ENCODE assay signal across 8 mouse cellular contexts in genomic region chr4:143298431-143299315, GRCm38 (mm10). TPM values are rescaled to one million over a fixed set of nuclear protein-coding genes. Genes with fewer than 3 reads are reported as not detected.
A peak's percentile ranks its signal among the peaks of the same experiment; 100 is the strongest.
DNase-seq lines count a peak whose midpoint lies in the region; ATAC-seq lines count a peak whose summit lies in the region.

No protein-coding gene starts in this region.

- no peaks in the 10 kb centered on the region for H3K36me3 ChIP-seq in neural tube, embryonic 11.5 days (ENCODE audit: control insufficient read depth, insufficient read depth, low read length)

- peak; percentile 68 for ATAC-seq in granulocyte monocyte progenitor cell, adult 5-6 weeks (replicated peaks; ENCODE audit: poor library complexity, severe bottlenecking)
- peak; percentile 27 for ATAC-seq in neural tube, embryonic 11.5 days (ENCODE audit: insufficient read depth, low FRiP score, low TSS enrichment)

- WGBS in neural tube, embryonic 11.5 days, result 3% methylated on average over 24 of the region's 24 CpGs

- peaks cover 18% of the 10 kb centered on the region for H3K4me1 ChIP-seq in neural tube, embryonic 11.5 days (ENCODE audit: control insufficient read depth, insufficient read depth, low read length)

- H3K9me3 ChIP-seq in neural tube, embryonic 11.5 days (ENCODE audit: control insufficient read depth, low read length), result no peaks in the 10 kb centered on the region

- H3K9ac ChIP-seq in neural tube, embryonic 11.5 days (ENCODE audit: low read length), result peak overlapping the region; percentile 64

- peak; percentile 20 for DNase-seq in adrenal gland, postnatal 14 days
- DNase-seq in adrenal gland, postnatal 10 days, result no peak
- DNase-seq in Muller cell, postnatal 12 days (ENCODE audit: inconsistent ontology term), result peak; percentile 76
- peak; percentile 56 to 77 for DNase-seq in kidney, postnatal 4 days
- peak; percentile 69 for DNase-seq in neural tube, embryonic 11.5 days (ENCODE audit: low spot score)
- DNase-seq in ovary, postnatal 14 days (ENCODE audit: low spot score), result no peak
- no peak for DNase-seq in adrenal gland, postnatal 4 days (ENCODE audit: low spot score in 2 of 2)

- H3K4me3 ChIP-seq in neural tube, embryonic 11.5 days (ENCODE audit: low read depth, low read length), result peak overlapping the region; percentile 59

- H3K27me3 ChIP-seq in neural tube, embryonic 11.5 days (ENCODE audit: control insufficient read depth, insufficient read depth, low read length), result no peaks in the 10 kb centered on the region

- peak overlapping the region; percentile 68 for H3K4me2 ChIP-seq in neural tube, embryonic 11.5 days (ENCODE audit: low read depth)

- H3K27ac ChIP-seq in neural tube, embryonic 11.5 days (ENCODE audit: low read depth, low read length), result peak overlapping the region; percentile 60; the same call in 1 of the 2 replicates

RNA-seq across cellular contexts. Expression of gene Pdpn, which starts 0.7 kb away (rescaled TPM):
- 5.9 and 8.4 TPM in 2 replicates for total RNA-seq in adrenal gland, postnatal 14 days (2021)
- 10 to 100 TPM in 1 of 2 experiments, 1 to 10 TPM in 1; 9.3 to 11.1 TPM for total RNA-seq in adrenal gland, postnatal 10 days (2021)
- total RNA-seq in granulocyte monocyte progenitor cell, adult 5-6 weeks (2014; fragmentation: Nextera tagmentation), result not detected in 2 replicates
- not detected in 2 replicates for total RNA-seq in granulocyte monocyte progenitor cell, adult 5-6 weeks (2017)
- 140 and 147 TPM in 2 replicates for polyA plus RNA-seq in neural tube, embryonic 11.5 days (2014; fragmentation: Nextera tagmentation; extraction: Ambion mirVana)
- 10 to 100 TPM; 11.1 to 14.8 TPM for total RNA-seq in adrenal gland, postnatal 4 days (2021)

RNA-seq across cellular contexts. Expression of gene Lrrc38, which starts 50.9 kb away (rescaled TPM):
- not detected in 2 replicates for total RNA-seq in adrenal gland, postnatal 14 days (2021)
- under 1 TPM; 0.36 to 0.61 TPM for total RNA-seq in adrenal gland, postnatal 10 days (2021)
- total RNA-seq in granulocyte monocyte progenitor cell, adult 5-6 weeks (2014; fragmentation: Nextera tagmentation), result not detected in 2 replicates
- total RNA-seq in granulocyte monocyte progenitor cell, adult 5-6 weeks (2017), result not detected in 2 replicates
- polyA plus RNA-seq in neural tube, embryonic 11.5 days (2014; fragmentation: Nextera tagmentation; extraction: Ambion mirVana), result 0.48 and 1.1 TPM in 2 replicates
- not detected for total RNA-seq in adrenal gland, postnatal 4 days (2021)

Comparison
In these comparisons a context has a peak if more than half of its experiments do, and no peak if none do; other contexts are left out.
1. DNase-seq: peak in adrenal gland, postnatal 14 days (single experiment), Muller cell, postnatal 12 days (single experiment), kidney, postnatal 4 days (2 of 2) and neural tube, embryonic 11.5 days (single experiment); none in adrenal gland, postnatal 10 days (single experiment), ovary, postnatal 14 days (single experiment) and adrenal gland, postnatal 4 days (0 of 2).